Mouse (Mus musculus) liver, adult 2 months (tissue): ENCODE measurements around the gene Wnk2.

ENCODE experiments used
- CTCF ChIP-seq: fragments of 200-500 bp; IDR thresholded peaks from 2 replicates; pipeline ENCODE4 v1.5.1; 2011; ENCODE audit warnings: low read depth, low read length, control low read depth
- POLR2A ChIP-seq: fragments of 200-500 bp; IDR thresholded peaks from 2 replicates; pipeline ENCODE4 v1.6.1; 2011; ENCODE audit warnings: low read length, control low read depth; ENCODE audit not compliant: insufficient read depth; ENCODE audit errors: extremely low read depth

- no peak for TF ChIP-seq CTCF
- TF ChIP-seq POLR2A = no peak
Observed at GRCm38 (mm10) chr13:49064257-49064656, 83.6 kb downstream of the Wnk2 start.
